Mouse (Mus musculus) intestine, embryonic 14.5 days (tissue): ENCODE measurements around the gene Lrmda. TPM values are rescaled to one million over a fixed set of nuclear protein-coding genes. Genes with fewer than 3 reads are reported as not detected.

ENCODE experiments used
- ATAC-seq: fragments of 200-750 bp; cut with Nextera tagmentation; replicated peaks from 2 replicates; pipeline ENCODE4 v1.8.0; 2017; ENCODE audit warnings: low read depth, moderate number of reproducible peaks, moderate TSS enrichment, moderate library complexity; ENCODE audit not compliant: low FRiP score, low TSS enrichment
- DNase-seq: peaks from one replicate; pipeline ENCODE4 v3.0.0-alpha.2; 2018; ENCODE audit warnings: low spot score
- H3K27ac ChIP-seq: fragments of 300-500 bp; sonication (generic); 2 replicates; pipeline ENCODE4 v1.5.1; 2014; ENCODE audit warnings: low read depth, mild to moderate bottlenecking, control low read depth
- H3K27me3 ChIP-seq: fragments of 300-500 bp; sonication (generic); replicated peaks from 2 replicates; pipeline ENCODE4 v1.6.1; 2014; ENCODE audit warnings: low read length, control low read depth; ENCODE audit not compliant: control insufficient read depth, insufficient read depth
- H3K36me3 ChIP-seq: fragments of 300-500 bp; sonication (generic); 2 replicates; pipeline ENCODE4 v1.6.1; 2014; ENCODE audit warnings: low read length, control low read depth; ENCODE audit not compliant: control insufficient read depth, insufficient read depth
- H3K4me1 ChIP-seq: fragments of 300-500 bp; sonication (generic); replicated peaks from 2 replicates; pipeline ENCODE4 v1.6.1; 2014; ENCODE audit warnings: low read length, control low read depth, mixed read lengths; ENCODE audit not compliant: control insufficient read depth, insufficient read depth
- H3K4me2 ChIP-seq: fragments of 300-500 bp; sonication (generic); 2 replicates; pipeline ENCODE4 v1.6.1; 2014; ENCODE audit warnings: low read length
- H3K4me3 ChIP-seq: fragments of 300-500 bp; sonication (generic); 2 replicates; pipeline ENCODE4 v1.5.1; 2014; ENCODE audit warnings: low read depth, low read length, control low read depth, mixed read lengths
- H3K9ac ChIP-seq: fragments of 300-500 bp; sonication (generic); 2 replicates; pipeline ENCODE4 v1.6.1; 2014; ENCODE audit warnings: mild to moderate bottlenecking, low read length
- H3K9me3 ChIP-seq: fragments of 300-500 bp; sonication (generic); 2 replicates; pipeline ENCODE4 v1.6.1; 2016; ENCODE audit warnings: low read length, control low read depth; ENCODE audit not compliant: control insufficient read depth
- WGBS: fragments of 180-500 bp; shearing (Covaris S2); extraction: QIAGEN DNeasy Blood & Tissue Kit; methylation state at CpG from one replicate; pipeline ENCODE4 v1.1.7; 2014; 5-methylcytosine and 5-hydroxymethylcytosine counted together
- polyA plus RNA-seq: library from polyadenylated mRNA; unstranded; fragments of >200 nt; fragmentation: Nextera tagmentation; extraction: Ambion mirVana; gene quantifications from 2 replicates; pipeline ENCODE4 v1.2.1, GENCODE M21; 2014

Lrmda gene
- polyA plus RNA-seq, 1 experiment from 2014 or later, result 0.70 TPM

GRCm38 (mm10) chr14:22364771-22365355, 345.4 kb downstream of the Lrmda start:
- Histone ChIP-seq H3K27ac (no peak overlapping the region), H3K4me1 (no peaks in the 10 kb centered on the region; the same call in 1 of the 2 replicates), H3K9me3 (0 out of 2 replicates have a peak, but pooled peaks cover 3% of the 10 kb centered on the region), H3K36me3 (no peaks in the 10 kb centered on the region), H3K9ac (no peak overlapping the region), H3K4me2 (no peak overlapping the region), H3K27me3 (no peaks in the 10 kb centered on the region), H3K4me3 (no peak overlapping the region)
- 62% methylated on average over 6 of the region's 6 CpGs for WGBS
- DNase-seq (no peak), ATAC-seq (no peak)

GRCm38 (mm10) chr14:22367615-22368014, 348.1 kb downstream of the Lrmda start:
- H3K27ac ChIP-seq, result no peak overlapping the region
- H3K4me2 ChIP-seq, result no peak overlapping the region
- H3K9me3 ChIP-seq, result 0 out of 2 replicates have a peak, but pooled peaks cover 3% of the 10 kb centered on the region
- H3K4me1 ChIP-seq, result peaks cover 12% of the 10 kb centered on the region
- H3K9ac ChIP-seq, result no peak overlapping the region
- no peak overlapping the region for H3K4me3 ChIP-seq
- no peaks in the 10 kb centered on the region for H3K36me3 ChIP-seq
- WGBS, result 74% methylated on average over 4 of the region's 4 CpGs
- no peaks in the 10 kb centered on the region for H3K27me3 ChIP-seq
- DNase-seq, result no peak
- ATAC-seq, result no peak

- Histone ChIP-seq H3K36me3 (no peaks in the 10 kb centered on the region), H3K27ac (no peak overlapping the region)
- WGBS, result 25% methylated on average over 8 of the region's 8 CpGs
These were observed 351.6 kb downstream of the Lrmda start for GRCm38 (mm10) chr14:22371136-22371535.

GRCm38 (mm10) chr14:22372666-22373360, 353.3 kb downstream of the Lrmda start:
- Histone ChIP-seq H3K9ac (no peak overlapping the region), H3K36me3 (no peaks in the 10 kb centered on the region), H3K4me2 (no peak overlapping the region), H3K4me1 (peaks cover 12% of the 10 kb centered on the region), H3K9me3 (0 out of 2 replicates have a peak, but pooled peaks cover 3% of the 10 kb centered on the region), H3K27me3 (no peaks in the 10 kb centered on the region), H3K4me3 (no peak overlapping the region), H3K27ac (no peak overlapping the region)
- DNase-seq (no peak), ATAC-seq (no peak)
- WGBS, result 88% methylated on average over 9 of the region's 9 CpGs

More at GRCm38 (mm10) chr14:22371136-22371535, 351.6 kb downstream of the Lrmda start:
- Histone ChIP-seq H3K4me1 (peaks cover 12% of the 10 kb centered on the region), H3K4me2 (no peak overlapping the region), H3K27me3 (no peaks in the 10 kb centered on the region), H3K4me3 (no peak overlapping the region), H3K9me3 (0 out of 2 replicates have a peak, but pooled peaks cover 3% of the 10 kb centered on the region), H3K9ac (no peak overlapping the region)
- ATAC-seq (peak; percentile 40), DNase-seq (no peak)

- Histone ChIP-seq H3K4me3 (no peak overlapping the region), H3K27me3 (no peaks in the 10 kb centered on the region), H3K27ac (no peak overlapping the region), H3K4me1 (peaks cover 12% of the 10 kb centered on the region), H3K9ac (no peak overlapping the region), H3K4me2 (no peak overlapping the region), H3K36me3 (no peaks in the 10 kb centered on the region), H3K9me3 (0 out of 2 replicates have a peak, but pooled peaks cover 3% of the 10 kb centered on the region)
- DNase-seq, result no peak
- 79% methylated on average over 3 of the region's 3 CpGs for WGBS
- ATAC-seq, result no peak
These were observed 353.8 kb downstream of the Lrmda start for GRCm38 (mm10) chr14:22373361-22373745.

GRCm38 (mm10) chr14:22377148-22377547, 357.6 kb downstream of the Lrmda start:
- no peaks in the 10 kb centered on the region for H3K4me1 ChIP-seq
- H3K9me3 ChIP-seq, result no peaks in the 10 kb centered on the region
- WGBS, result 84% methylated on average over 1 of the region's 1 CpGs
- no peaks in the 10 kb centered on the region for H3K27me3 ChIP-seq
- no peak overlapping the region for H3K9ac ChIP-seq
- no peak for DNase-seq
- H3K27ac ChIP-seq, result no peak overlapping the region
- H3K4me2 ChIP-seq, result no peak overlapping the region
- H3K4me3 ChIP-seq, result no peak overlapping the region
- no peak for ATAC-seq
- H3K36me3 ChIP-seq, result no peaks in the 10 kb centered on the region

GRCm38 (mm10) chr14:22382101-22382500, 362.6 kb downstream of the Lrmda start:
- no peak for DNase-seq
- H3K27ac ChIP-seq, result no peak overlapping the region
- 43% methylated on average over 4 of the region's 4 CpGs for WGBS
- H3K27me3 ChIP-seq, result no peaks in the 10 kb centered on the region
- H3K9ac ChIP-seq, result no peak overlapping the region
- H3K4me3 ChIP-seq, result no peak overlapping the region
- no peak overlapping the region for H3K4me2 ChIP-seq
- ATAC-seq, result no peak
- H3K9me3 ChIP-seq, result no peaks in the 10 kb centered on the region
- H3K4me1 ChIP-seq, result no peaks in the 10 kb centered on the region; the same call in 1 of the 2 replicates
- H3K36me3 ChIP-seq, result no peaks in the 10 kb centered on the region

GRCm38 (mm10) chr14:22393616-22394015, 374.1 kb downstream of the Lrmda start:
- ATAC-seq, result no peak

More at GRCm38 (mm10) chr14:22393616-22394015, 374.1 kb downstream of the Lrmda start:
- H3K4me3 ChIP-seq, result no peak overlapping the region
- no peaks in the 10 kb centered on the region for H3K36me3 ChIP-seq
- H3K27me3 ChIP-seq, result no peaks in the 10 kb centered on the region
- DNase-seq, result no peak
- no peak overlapping the region for H3K9ac ChIP-seq
- no peak overlapping the region for H3K27ac ChIP-seq
- H3K9me3 ChIP-seq, result no peaks in the 10 kb centered on the region
- H3K4me2 ChIP-seq, result no peak overlapping the region
- WGBS, result 56% methylated on average over 10 of the region's 10 CpGs
- no peaks in the 10 kb centered on the region for H3K4me1 ChIP-seq
